Mouse (Mus musculus) gastrocnemius, postnatal 4 days (tissue): ENCODE measurements at regions not wholly inside any gene's neighbourhood (a gene's known extent, or its start where the extent isn't known, plus 50 kb on each side); places are given as distances from the start of the nearest gene placed in this dataset.

ENCODE experiments used
- DNase-seq, 2 experiments: peaks; one replicate each; pipeline ENCODE4 v3.0.0; 2021 to 2022; ENCODE audit warnings: low spot score in 2 of 2, mixed read lengths in 2 of 2

- DNase-seq, result no peak
Observed at GRCm38 (mm10) chr6:16064691-16065090, 344.2 kb downstream of the Mdfic start.

- DNase-seq, result no peak
Observed at GRCm38 (mm10) chr6:16065121-16065520, 344.7 kb downstream of the Mdfic start.

GRCm38 (mm10) chr6:16076266-16076665 lies 355.8 kb downstream of the Mdfic start:
- DNase-seq, result no peak

GRCm38 (mm10) chr6:16077195-16077810 lies 356.8 kb downstream of the Mdfic start:
- no peak for DNase-seq

GRCm38 (mm10) chr6:16077917-16078316 lies 357.5 kb downstream of the Mdfic start:
- DNase-seq, result no peak

GRCm38 (mm10) chr6:16086952-16087537 lies 366.6 kb downstream of the Mdfic start:
- no peak for DNase-seq

GRCm38 (mm10) chr6:16098761-16099160 lies 378.3 kb downstream of the Mdfic start:
- no peak for DNase-seq

GRCm38 (mm10) chr6:16141009-16141408 lies 420.5 kb downstream of the Mdfic start:
- no peak for DNase-seq

- no peak for DNase-seq
Observed at GRCm38 (mm10) chr6:16144538-16144937, 424.1 kb downstream of the Mdfic start.

GRCm38 (mm10) chr6:16150535-16150934 lies 430.1 kb downstream of the Mdfic start:
- DNase-seq, result no peak

GRCm38 (mm10) chr6:16151478-16151877 lies 431.0 kb downstream of the Mdfic start:
- no peak for DNase-seq

GRCm38 (mm10) chr6:16152691-16153090 lies 432.2 kb downstream of the Mdfic start:
- no peak for DNase-seq

GRCm38 (mm10) chr6:16165012-16165411 lies 444.6 kb downstream of the Mdfic start:
- no peak for DNase-seq

- no peak for DNase-seq
Observed at GRCm38 (mm10) chr6:16171871-16172270, 451.4 kb downstream of the Mdfic start.

- DNase-seq, result no peak
Observed at GRCm38 (mm10) chr6:16177313-16177712, 456.9 kb downstream of the Mdfic start.

- no peak for DNase-seq
Observed at GRCm38 (mm10) chr6:16187983-16188550, 467.6 kb downstream of the Mdfic start.

GRCm38 (mm10) chr6:16212975-16213374 lies 492.5 kb downstream of the Mdfic start:
- DNase-seq, result no peak

- DNase-seq, result no peak
Observed at GRCm38 (mm10) chr6:16213635-16214034, 493.2 kb downstream of the Mdfic start.

- DNase-seq, result peak in 1 of 2 experiments; percentile 16
Observed at GRCm38 (mm10) chr6:16221002-16221627, 500.7 kb downstream of the Mdfic start.
